Mouse (Mus musculus): ENCODE data around the gene Cfap100.

DNA sequence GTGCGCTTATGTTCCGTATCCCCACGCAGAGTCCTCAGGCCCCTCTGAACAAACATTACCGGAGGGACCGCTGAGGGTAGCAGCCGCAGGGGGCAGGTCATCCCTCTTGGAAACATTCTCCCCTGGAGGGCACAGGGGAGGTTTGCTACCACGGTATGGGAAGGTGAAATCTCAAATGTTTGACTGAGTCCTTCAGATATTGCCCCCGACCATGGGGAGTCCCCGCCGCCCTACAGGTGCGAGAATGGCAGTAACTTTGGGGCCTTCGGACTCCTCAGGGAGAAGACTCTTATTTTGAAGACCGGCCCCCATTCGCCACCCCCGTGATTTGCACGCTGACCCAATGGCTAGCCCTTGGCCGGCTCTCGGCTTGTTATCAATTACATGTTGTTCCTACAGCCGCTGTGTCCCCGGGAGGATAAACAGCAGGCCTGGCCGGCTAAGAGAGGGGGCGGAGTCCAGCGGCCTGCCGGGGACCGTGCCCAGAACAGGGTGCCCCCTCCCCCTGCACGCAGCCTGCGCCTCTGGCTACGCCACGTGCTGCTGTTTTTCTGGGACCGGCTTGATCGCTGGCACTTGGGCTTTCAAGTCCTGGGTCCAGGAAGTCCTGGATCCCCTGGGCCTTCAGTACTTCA, 34.7 kb upstream of the Cfap100 start:
- no peak for TF ChIP-seq CTCF (IDR thresholded peaks at IDR 0.05; ENCODE audit: low read depth, low read length)
- no peak for TF ChIP-seq POLR2A (IDR thresholded peaks at IDR 0.05; ENCODE audit: insufficient read depth, low read length)
- no peak for TF ChIP-seq EP300 (IDR thresholded peaks at IDR 0.05; ENCODE audit: insufficient read depth, low read depth, low read length)

Data from ES-Bruce4 (cell line).